Mouse (Mus musculus) lung, postnatal 0 days (tissue): Measurements from ENCODE around the gene Fam126b.

Experiments used
- CTCF ChIP-seq: IDR thresholded peaks from 2 replicates; pipeline ENCODE4 v1.5.1; 2016; ENCODE audit warnings: antibody characterized with exemption, mild to moderate bottlenecking
- EP300 ChIP-seq: IDR thresholded peaks from 2 replicates; pipeline ENCODE4 v1.6.1; 2016; ENCODE audit warnings: antibody characterized with exemption, mild to moderate bottlenecking, control low read depth

GRCm38 (mm10) chr1:58602681-58603080 lies 16.6 kb upstream of the Fam126b start:
- TF ChIP-seq CTCF (no peak), EP300 (no peak)
